Mouse (Mus musculus): ENCODE measurements around the gene Cd5. TPM values are rescaled to one million over a fixed set of nuclear protein-coding genes. Genes with fewer than 3 reads are reported as not detected.

Cd5 gene
- polyA plus RNA-seq, 1 experiment from 2014 or later: 3.3 TPM

DNA sequence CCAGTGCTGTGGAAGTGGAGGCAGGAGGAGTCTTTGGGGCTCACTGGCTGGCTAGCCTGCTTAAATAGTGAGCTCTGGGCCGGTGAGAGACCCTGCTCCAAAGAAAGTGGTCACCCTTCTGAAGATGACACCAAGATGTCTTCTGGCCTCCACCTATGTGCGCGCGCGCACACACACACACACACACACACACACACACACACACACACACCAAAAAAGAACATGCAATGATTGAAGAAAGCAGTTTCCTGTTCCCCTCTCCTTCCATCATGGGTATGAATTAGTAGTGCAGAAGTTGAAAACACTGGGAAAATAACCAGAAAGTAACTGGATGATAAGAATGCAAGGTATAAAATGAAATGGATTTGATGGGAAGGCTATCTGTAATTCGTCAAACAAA is 35.3 kb upstream of the Cd5 start:
- Histone ChIP-seq H3K27ac (ENCODE audit: low read length) (no peak overlapping the region), H3K27me3 (ENCODE audit: control insufficient read depth, insufficient read depth, low read length) (no peaks in the 10 kb centered on the region), H3K9ac (ENCODE audit: low read length) (no peak overlapping the region), H3K4me3 (replicated peaks; ENCODE audit: low read length) (no peak overlapping the region), H3K9me3 (replicated peaks; ENCODE audit: control insufficient read depth, low read length) (no peaks in the 10 kb centered on the region), H3K36me3 (ENCODE audit: control insufficient read depth, insufficient read depth, low read length) (no peaks in the 10 kb centered on the region), H3K4me1 (ENCODE audit: control insufficient read depth, insufficient read depth, low read length) (no peaks in the 10 kb centered on the region), H3K4me2 (ENCODE audit: low read depth, low read length) (no peak overlapping the region)
- ATAC-seq (ENCODE audit: insufficient read depth, low FRiP score): no peak
- WGBS: 93% methylated on average over 6 of the region's 6 CpGs

DNA sequence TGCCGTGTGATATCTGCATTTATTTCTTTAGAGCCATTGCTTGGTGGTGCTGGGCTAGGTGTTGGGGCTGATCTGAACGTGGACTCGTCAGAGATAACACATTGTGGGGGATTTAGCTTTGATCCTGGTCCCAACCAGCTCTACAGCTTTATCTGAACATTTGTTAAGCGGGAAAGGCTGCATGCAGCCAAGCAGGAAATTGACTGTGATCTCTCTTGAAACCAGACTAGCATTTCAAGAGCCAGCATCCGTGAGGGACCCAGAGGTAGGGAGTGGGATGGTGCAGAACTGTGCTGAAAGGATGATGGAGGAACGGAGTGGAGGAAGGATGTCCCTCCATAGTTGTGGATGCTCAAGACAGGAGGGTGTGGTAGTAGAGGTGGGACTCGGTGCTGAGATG is 34.6 kb upstream of the Cd5 start:
- H3K27me3 ChIP-seq (ENCODE audit: control insufficient read depth, insufficient read depth, low read length): no peaks in the 10 kb centered on the region
- 64% methylated on average over 7 of the region's 7 CpGs for WGBS
- ATAC-seq (ENCODE audit: insufficient read depth, low FRiP score): no peak

DNA sequence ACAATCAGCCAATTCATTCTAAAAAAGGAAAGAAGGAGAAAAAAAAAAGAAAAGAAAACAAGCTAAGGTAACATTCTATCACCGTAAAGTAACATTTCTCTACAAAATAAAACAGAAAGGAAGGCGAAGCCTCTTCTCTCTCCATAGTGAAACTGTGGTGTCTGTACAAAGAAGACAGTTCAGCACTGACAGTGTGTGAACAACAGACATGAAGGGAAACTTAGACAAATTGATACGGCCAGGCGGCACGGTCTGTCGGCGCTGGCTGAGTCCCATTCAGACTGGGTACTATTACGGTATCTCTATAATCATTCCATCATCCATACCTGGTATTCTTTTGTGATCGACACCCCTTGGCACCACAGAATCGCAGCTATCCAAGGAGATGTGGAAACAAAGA is 34.1 kb upstream of the Cd5 start:
- Histone ChIP-seq H3K4me2 (ENCODE audit: low read depth, low read length) (no peak overlapping the region), H3K27ac (ENCODE audit: low read length) (no peak overlapping the region), H3K27me3 (ENCODE audit: control insufficient read depth, insufficient read depth, low read length) (no peaks in the 10 kb centered on the region), H3K9me3 (replicated peaks; ENCODE audit: control insufficient read depth, low read length) (no peaks in the 10 kb centered on the region), H3K9ac (ENCODE audit: low read length) (no peak overlapping the region), H3K4me1 (ENCODE audit: control insufficient read depth, insufficient read depth, low read length) (no peaks in the 10 kb centered on the region), H3K4me3 (replicated peaks; ENCODE audit: low read length) (no peak overlapping the region), H3K36me3 (ENCODE audit: control insufficient read depth, insufficient read depth, low read length) (no peaks in the 10 kb centered on the region)
- 90% methylated on average over 10 of the region's 10 CpGs for WGBS
- no peak for ATAC-seq (ENCODE audit: insufficient read depth, low FRiP score)

More for the DNA sequence above, 34.6 kb upstream of the Cd5 start:
- H3K4me2 ChIP-seq (ENCODE audit: low read depth, low read length): no peak overlapping the region
- H3K36me3 ChIP-seq (ENCODE audit: control insufficient read depth, insufficient read depth, low read length): no peaks in the 10 kb centered on the region
- H3K9ac ChIP-seq (ENCODE audit: low read length): no peak overlapping the region
- H3K9me3 ChIP-seq (replicated peaks; ENCODE audit: control insufficient read depth, low read length): no peaks in the 10 kb centered on the region
- no peak overlapping the region for H3K4me3 ChIP-seq (replicated peaks; ENCODE audit: low read length)
- no peak overlapping the region for H3K27ac ChIP-seq (ENCODE audit: low read length)
- no peaks in the 10 kb centered on the region for H3K4me1 ChIP-seq (ENCODE audit: control insufficient read depth, insufficient read depth, low read length)

- 80% methylated on average over 7 of the region's 7 CpGs for WGBS
- Histone ChIP-seq H3K4me3 (replicated peaks; ENCODE audit: low read length) (no peak overlapping the region), H3K27ac (ENCODE audit: low read length) (no peak overlapping the region), H3K9me3 (replicated peaks; ENCODE audit: control insufficient read depth, low read length) (no peaks in the 10 kb centered on the region), H3K4me2 (ENCODE audit: low read depth, low read length) (no peak overlapping the region), H3K9ac (ENCODE audit: low read length) (no peak overlapping the region), H3K4me1 (ENCODE audit: control insufficient read depth, insufficient read depth, low read length) (no peaks in the 10 kb centered on the region), H3K36me3 (ENCODE audit: control insufficient read depth, insufficient read depth, low read length) (no peaks in the 10 kb centered on the region), H3K27me3 (ENCODE audit: control insufficient read depth, insufficient read depth, low read length) (no peaks in the 10 kb centered on the region)
- ATAC-seq (ENCODE audit: insufficient read depth, low FRiP score): no peak
Observed at GRCm38 (mm10) chr19:10771995-10772394, 33.2 kb upstream of the Cd5 start.

DNA sequence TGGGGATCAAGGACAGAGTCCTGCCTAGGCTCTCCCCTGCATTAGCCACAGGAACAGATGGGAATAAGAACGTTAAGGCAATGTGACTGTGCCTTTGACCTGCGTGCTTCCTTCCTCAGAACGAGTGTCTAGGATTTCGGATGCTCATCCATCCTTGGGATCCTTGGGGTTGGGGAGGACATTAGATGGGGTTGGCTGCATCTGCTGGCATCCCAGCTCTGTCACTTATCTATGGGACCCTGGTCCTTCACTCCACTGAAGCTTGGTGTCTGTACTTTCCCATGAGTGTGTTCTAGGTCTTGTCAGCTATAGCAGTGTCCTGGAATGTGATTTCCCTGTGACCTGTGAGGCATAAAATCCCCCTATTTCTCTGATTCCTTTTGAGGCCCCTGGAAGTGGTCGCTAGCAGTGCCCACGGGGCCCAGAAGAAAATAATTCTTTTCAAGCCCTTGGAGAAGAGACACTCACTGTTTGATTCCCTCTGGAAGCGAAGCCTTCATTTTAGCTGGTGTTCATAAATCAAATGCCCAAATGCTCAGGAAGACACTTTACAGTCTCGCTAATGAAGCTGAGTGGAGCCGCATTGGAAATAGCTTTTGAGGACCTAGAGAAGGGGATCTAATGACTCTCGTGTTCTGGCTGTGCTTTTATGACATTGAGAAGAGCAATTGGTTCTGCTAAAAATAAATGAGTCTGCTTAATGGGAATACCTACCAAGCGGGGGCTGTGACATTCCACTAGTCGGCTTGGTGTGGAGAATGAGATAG is 30.8 kb upstream of the Cd5 start:
- ATAC-seq (ENCODE audit: insufficient read depth, low FRiP score): no peak
- 51% methylated on average over 12 of the region's 12 CpGs for WGBS
- H3K4me3 ChIP-seq (replicated peaks; ENCODE audit: low read length): no peak overlapping the region
- no peak overlapping the region for H3K9ac ChIP-seq (ENCODE audit: low read length)
- H3K4me1 ChIP-seq (ENCODE audit: control insufficient read depth, insufficient read depth, low read length): no peaks in the 10 kb centered on the region
- no peaks in the 10 kb centered on the region for H3K36me3 ChIP-seq (ENCODE audit: control insufficient read depth, insufficient read depth, low read length)
- H3K4me2 ChIP-seq (ENCODE audit: low read depth, low read length): no peak overlapping the region
- no peaks in the 10 kb centered on the region for H3K27me3 ChIP-seq (ENCODE audit: control insufficient read depth, insufficient read depth, low read length)
- no peaks in the 10 kb centered on the region for H3K9me3 ChIP-seq (replicated peaks; ENCODE audit: control insufficient read depth, low read length)
- H3K27ac ChIP-seq (ENCODE audit: low read length): no peak overlapping the region

DNA sequence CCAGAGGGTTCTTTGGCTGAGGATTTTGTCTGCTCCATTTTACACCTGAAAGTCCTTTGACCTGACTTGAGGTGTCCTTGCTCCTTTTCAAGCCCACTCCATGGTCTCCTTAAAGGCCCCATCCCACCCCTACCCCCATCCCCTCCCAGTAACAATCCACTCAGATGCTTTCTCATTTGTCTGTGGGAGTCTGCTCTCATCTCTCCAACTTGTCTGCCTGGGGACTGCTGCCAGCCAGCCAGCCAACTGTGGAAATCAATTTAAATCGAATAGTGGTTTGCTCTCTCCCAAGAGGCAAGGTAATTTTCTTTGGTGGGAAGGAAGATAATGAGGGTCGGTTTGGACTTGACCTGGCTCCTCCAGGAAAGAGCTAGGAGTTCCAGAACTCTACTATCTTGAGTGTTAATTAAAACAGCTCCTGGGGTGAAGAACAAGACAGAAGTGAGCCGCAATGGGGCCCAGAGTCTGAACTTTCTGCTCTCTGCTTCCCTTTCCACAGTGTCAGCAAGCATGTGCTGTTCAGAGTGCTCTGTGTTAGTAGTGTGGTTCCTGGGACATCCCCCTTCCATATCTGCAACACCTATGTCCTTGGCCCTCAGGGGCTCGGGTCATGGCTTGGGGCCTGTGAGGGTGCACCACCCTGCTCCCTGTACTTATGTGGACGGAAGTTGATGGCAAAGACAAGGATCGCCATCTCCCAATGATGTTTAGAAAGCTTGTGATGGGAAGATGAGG is 30.1 kb upstream of the Cd5 start:
- no peak overlapping the region for H3K27ac ChIP-seq (ENCODE audit: low read length)
- WGBS: 69% methylated on average over 6 of the region's 6 CpGs
- no peak for ATAC-seq (ENCODE audit: insufficient read depth, low FRiP score)

DNA sequence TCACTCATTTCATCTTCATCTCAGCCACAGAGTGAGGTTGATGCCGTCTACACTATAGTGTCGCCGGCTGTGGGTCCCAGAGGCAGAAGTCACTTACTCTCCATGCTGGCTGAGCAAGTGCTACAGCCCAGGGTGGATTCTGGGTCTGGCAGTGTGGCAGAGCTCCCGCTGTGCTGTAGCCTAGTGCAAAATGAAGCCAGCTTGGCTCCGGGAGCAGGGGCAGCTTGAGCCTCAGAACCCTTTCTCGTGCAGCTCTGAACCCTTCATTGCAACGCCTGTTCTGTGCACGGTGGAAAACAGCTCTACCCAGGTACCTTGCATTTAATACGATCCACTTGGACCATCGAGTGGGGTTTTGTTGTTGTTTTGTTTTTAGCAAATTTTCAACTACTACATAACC is 28.8 kb upstream of the Cd5 start:
- H3K36me3 ChIP-seq (ENCODE audit: control insufficient read depth, insufficient read depth, low read length): no peaks in the 10 kb centered on the region
- WGBS: 91% methylated on average over 10 of the region's 10 CpGs
- no peak overlapping the region for H3K9ac ChIP-seq (ENCODE audit: low read length)
- H3K27me3 ChIP-seq (ENCODE audit: control insufficient read depth, insufficient read depth, low read length): no peaks in the 10 kb centered on the region
- H3K4me2 ChIP-seq (ENCODE audit: low read depth, low read length): no peak overlapping the region
- no peak overlapping the region for H3K4me3 ChIP-seq (replicated peaks; ENCODE audit: low read length)
- no peaks in the 10 kb centered on the region for H3K4me1 ChIP-seq (ENCODE audit: control insufficient read depth, insufficient read depth, low read length)
- no peaks in the 10 kb centered on the region for H3K9me3 ChIP-seq (replicated peaks; ENCODE audit: control insufficient read depth, low read length)
- no peak overlapping the region for H3K27ac ChIP-seq (ENCODE audit: low read length)
- no peak for ATAC-seq (ENCODE audit: insufficient read depth, low FRiP score)

More for the DNA sequence above, 30.1 kb upstream of the Cd5 start:
- H3K9ac ChIP-seq (ENCODE audit: low read length): no peak overlapping the region
- H3K4me2 ChIP-seq (ENCODE audit: low read depth, low read length): no peak overlapping the region
- H3K36me3 ChIP-seq (ENCODE audit: control insufficient read depth, insufficient read depth, low read length): no peaks in the 10 kb centered on the region
- no peaks in the 10 kb centered on the region for H3K9me3 ChIP-seq (replicated peaks; ENCODE audit: control insufficient read depth, low read length)
- no peak overlapping the region for H3K4me3 ChIP-seq (replicated peaks; ENCODE audit: low read length)
- no peaks in the 10 kb centered on the region for H3K4me1 ChIP-seq (ENCODE audit: control insufficient read depth, insufficient read depth, low read length)
- H3K27me3 ChIP-seq (ENCODE audit: control insufficient read depth, insufficient read depth, low read length): no peaks in the 10 kb centered on the region

- H3K27ac ChIP-seq (ENCODE audit: low read length): no peak overlapping the region
- 67% methylated on average over 21 of the region's 21 CpGs for WGBS
Observed at GRCm38 (mm10) chr19:10763381-10764031, 24.7 kb upstream of the Cd5 start.

DNA sequence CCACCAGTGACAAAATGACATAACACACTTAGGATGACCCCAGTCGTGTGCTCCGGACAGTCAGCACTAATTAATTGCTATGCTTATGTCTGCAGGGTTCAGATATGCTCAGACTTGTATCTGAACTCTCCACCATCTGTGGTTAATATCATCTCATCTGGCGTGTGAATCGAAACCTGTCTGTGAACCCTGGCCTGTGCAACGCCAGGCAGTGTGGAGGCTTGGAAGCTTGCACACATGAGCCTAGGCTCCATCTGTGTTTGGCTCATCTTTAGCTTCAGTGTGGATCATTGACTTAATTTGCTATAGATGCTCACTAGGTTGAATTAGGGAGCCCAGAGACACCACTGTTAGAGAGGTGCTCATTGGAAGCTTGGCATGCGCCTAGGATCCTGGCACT is 23.7 kb upstream of the Cd5 start:
- Histone ChIP-seq H3K9me3 (replicated peaks; ENCODE audit: control insufficient read depth, low read length) (no peaks in the 10 kb centered on the region), H3K27ac (ENCODE audit: low read length) (no peak overlapping the region; the same call in 1 of the 2 replicates), H3K27me3 (ENCODE audit: control insufficient read depth, insufficient read depth, low read length) (no peaks in the 10 kb centered on the region), H3K36me3 (ENCODE audit: control insufficient read depth, insufficient read depth, low read length) (no peaks in the 10 kb centered on the region), H3K4me2 (ENCODE audit: low read depth, low read length) (no peak overlapping the region), H3K9ac (ENCODE audit: low read length) (no peak overlapping the region), H3K4me1 (ENCODE audit: control insufficient read depth, insufficient read depth, low read length) (peaks cover 18% of the 10 kb centered on the region), H3K4me3 (replicated peaks; ENCODE audit: low read length) (no peak overlapping the region)
- no peak for ATAC-seq (ENCODE audit: insufficient read depth, low FRiP score)
- WGBS: 65% methylated on average over 6 of the region's 6 CpGs

More at GRCm38 (mm10) chr19:10763381-10764031, 24.7 kb upstream of the Cd5 start:
- Histone ChIP-seq H3K9me3 (replicated peaks; ENCODE audit: control insufficient read depth, low read length) (no peaks in the 10 kb centered on the region), H3K36me3 (ENCODE audit: control insufficient read depth, insufficient read depth, low read length) (no peaks in the 10 kb centered on the region), H3K9ac (ENCODE audit: low read length) (no peak overlapping the region), H3K4me3 (replicated peaks; ENCODE audit: low read length) (no peak overlapping the region), H3K4me1 (ENCODE audit: control insufficient read depth, insufficient read depth, low read length) (peaks cover 13% of the 10 kb centered on the region), H3K27me3 (ENCODE audit: control insufficient read depth, insufficient read depth, low read length) (no peaks in the 10 kb centered on the region), H3K4me2 (ENCODE audit: low read depth, low read length) (no peak overlapping the region)
- no peak for ATAC-seq (ENCODE audit: insufficient read depth, low FRiP score)

All from stomach, embryonic 16.5 days (tissue).